Mouse (Mus musculus) lung, adult 2 months (tissue): ENCODE measurements at regions not wholly inside any gene's neighbourhood (a gene's known extent, or its start where the extent isn't known, plus 50 kb on each side); places are given as distances from the start of the nearest gene placed in this dataset.

ENCODE experiments used
- CTCF ChIP-seq: fragments of 200-500 bp; IDR thresholded peaks from 2 replicates; pipeline ENCODE4 v1.5.1; 2011; ENCODE audit warnings: mild to moderate bottlenecking, low read length, control low read depth; ENCODE audit not compliant: insufficient read depth
- POLR2A ChIP-seq: fragments of 200-500 bp; IDR thresholded peaks from 2 replicates; pipeline ENCODE4 v1.6.1; 2011; ENCODE audit warnings: low read depth, mild to moderate bottlenecking, control low read depth, low read length, borderline replicate concordance; ENCODE audit errors: extremely low read depth

DNA sequence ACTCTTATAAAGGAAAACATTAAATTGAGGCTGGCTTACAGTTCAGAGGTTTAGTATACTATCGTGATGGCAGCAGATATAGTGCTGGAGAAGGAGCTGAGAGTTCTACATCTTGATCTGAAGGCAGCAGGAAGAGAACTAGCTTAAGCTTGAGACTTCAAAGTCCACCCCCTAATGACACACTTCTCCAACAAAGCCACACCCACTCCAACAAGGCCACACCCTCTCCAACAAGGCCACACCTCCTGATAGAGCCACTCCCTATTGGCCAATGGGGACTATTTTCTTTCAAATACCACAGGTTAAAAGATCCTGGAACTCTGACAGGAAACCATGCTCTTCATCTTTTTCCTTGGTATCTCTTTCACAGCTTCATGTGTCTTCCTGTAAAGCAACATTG is 134.0 kb upstream of the Smlr1 start:
- TF ChIP-seq CTCF: no peak
- TF ChIP-seq POLR2A: no peak
